12 mouse cellular contexts compared by ENCODE assay signal in genomic region chr15:96778321-96778926, GRCm38 (mm10).
DNase-seq lines count a peak whose midpoint lies in the region; ATAC-seq and TF ChIP-seq lines count a peak whose summit lies in the region.
"Had no signal": no experiment of that assay in that cellular context is flagged by ENCODE, and none has a peak within 500 bp of the region (broad histone marks: within the 10 kb centered on the region; RNA-seq: fewer than 3 reads in every experiment).

No protein-coding gene starts in this region.

- H3K9ac ChIP-seq in lung, postnatal 0 days (replicated peaks; ENCODE audit: low read depth) = no peak overlapping the region
- H3K9ac ChIP-seq: hindbrain, embryonic 14.5 days had no signal

- H3K27me3 ChIP-seq in lung, postnatal 0 days (replicated peaks; ENCODE audit: insufficient read depth, low read length) = no peaks in the 10 kb centered on the region
- no peaks in the 10 kb centered on the region for H3K27me3 ChIP-seq in limb, embryonic 10.5 days (ENCODE audit: low read depth, poor library complexity, severe bottlenecking)

- no peak for TF ChIP-seq CTCF in lung, postnatal 0 days (IDR thresholded peaks at IDR 0.05)

- peak; percentile 18 for DNase-seq in lung, postnatal 0 days (ENCODE audit: low spot score)
- no peak for DNase-seq in lung, postnatal 36 days
- peak; percentile 79 for DNase-seq in thymus, postnatal 25 days
- DNase-seq in limb, embryonic 10.5 days (ENCODE audit: low spot score) = no peak
- DNase-seq in cerebellum, adult 11 months = no peak
- DNase-seq in cerebellum, postnatal 36 days = no peak
- DNase-seq: cerebellum, adult 11-12 months; midbrain, embryonic 14.5 days; right cerebral cortex, adult 18-20 months had no signal

- H3K4me2 ChIP-seq in lung, postnatal 0 days (replicated peaks; ENCODE audit: low read depth, low read length) = no peak overlapping the region
- H3K4me2 ChIP-seq: hindbrain, embryonic 14.5 days had no signal

- no peaks in the 10 kb centered on the region for H3K9me3 ChIP-seq in lung, postnatal 0 days (ENCODE audit: low read length)
- H3K9me3 ChIP-seq in limb, embryonic 10.5 days (replicated peaks) = no peaks in the 10 kb centered on the region

- no peak overlapping the region for H3K4me3 ChIP-seq in lung, postnatal 0 days (ENCODE audit: low read depth, low read length)
- H3K4me3 ChIP-seq in limb, embryonic 10.5 days = no peak overlapping the region

- H3K27ac ChIP-seq in lung, postnatal 0 days (ENCODE audit: low read length) = no peak overlapping the region
- H3K27ac ChIP-seq in limb, embryonic 10.5 days = no peak overlapping the region
- H3K27ac ChIP-seq: hindbrain, embryonic 14.5 days had no signal

- H3K4me1 ChIP-seq in lung, postnatal 0 days (ENCODE audit: insufficient read depth, low read depth, low read length) = peaks cover 6% of the 10 kb centered on the region; the same call in 1 of the 2 replicates
- peaks cover under 1% of the 10 kb centered on the region; the same call in 1 of the 2 replicates for H3K4me1 ChIP-seq in limb, embryonic 10.5 days

- TF ChIP-seq EP300 in lung, postnatal 0 days (IDR thresholded peaks at IDR 0.05) = no peak

- no peak for ATAC-seq in lung, postnatal 0 days
- peak; percentile 79 for ATAC-seq in granulocyte monocyte progenitor cell, adult 5-6 weeks (replicated peaks; ENCODE audit: poor library complexity, severe bottlenecking)
- peak; percentile 78 for ATAC-seq in megakaryocyte progenitor cell, adult 5-6 weeks (replicated peaks; ENCODE audit: poor library complexity)

- 70% methylated on average over 15 of the region's 15 CpGs for WGBS in lung, postnatal 0 days
- 94% methylated on average over 15 of the region's 15 CpGs for WGBS in limb, embryonic 10.5 days

- H3K36me3 ChIP-seq in lung, postnatal 0 days (ENCODE audit: insufficient read depth, low read length) = no peaks in the 10 kb centered on the region
- no peaks in the 10 kb centered on the region for H3K36me3 ChIP-seq in limb, embryonic 10.5 days

Comparison
In these comparisons a context has a peak if more than half of its experiments do, and no peak if none do; other contexts are left out.
1. DNase-seq: peak in lung, postnatal 0 days (single experiment) and thymus, postnatal 25 days (single experiment); none in lung, postnatal 36 days (single experiment), limb, embryonic 10.5 days (single experiment), cerebellum, adult 11 months (single experiment) and cerebellum, postnatal 36 days (0 of 2).